Mouse (Mus musculus) olfactory bulb, adult 2 months (tissue): ENCODE measurements around the gene Adcy6.

Experiments
- CTCF ChIP-seq: fragments of 200-500 bp; IDR thresholded peaks from 2 replicates; pipeline ENCODE4 v1.5.1; 2012; ENCODE audit warnings: low read depth, mild to moderate bottlenecking, low read length, moderate library complexity; ENCODE audit not compliant: insufficient read depth
- POLR2A ChIP-seq: fragments of 200-500 bp; IDR thresholded peaks from 2 replicates; pipeline ENCODE4 v1.6.1; 2012; ENCODE audit warnings: mild to moderate bottlenecking, low read depth, low read length, moderate library complexity; ENCODE audit not compliant: insufficient read depth

- TF ChIP-seq CTCF (no peak), POLR2A (no peak)
These were observed 3.1 kb downstream of the Adcy6 start for GRCm38 (mm10) chr15:98606739-98607138.
